Mouse (Mus musculus) lung, postnatal 36 days (tissue): Measurements from ENCODE around the gene Ctxn1.

ENCODE experiments used
- DNase-seq: peaks from one replicate; pipeline ENCODE4 v3.0.0; 2022; ENCODE audit warnings: mixed read lengths

The Ctxn1 gene

GRCm38 (mm10) chr8:4212809-4213209 lies 46.3 kb downstream of the Ctxn1 start:
- DNase-seq = peak; percentile 35

DNA sequence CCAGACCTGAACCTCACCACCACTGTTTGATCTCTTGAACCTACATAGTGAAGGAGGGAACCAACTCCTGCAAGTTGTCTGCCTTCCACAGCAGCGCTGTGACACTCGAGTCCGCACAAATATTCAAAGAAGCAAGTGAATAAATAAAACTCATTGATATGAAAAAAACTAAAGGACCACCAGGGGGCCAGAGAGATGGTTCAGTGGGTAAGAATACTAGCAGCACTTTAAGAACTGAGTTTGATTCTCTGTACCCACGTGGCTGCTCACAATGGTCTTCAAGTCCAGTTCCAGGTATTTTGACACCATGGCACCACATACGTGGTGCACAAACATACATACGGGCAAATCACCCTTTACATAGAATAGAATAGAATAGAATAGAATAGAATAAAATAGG lies 48.0 kb downstream of the Ctxn1 start:
- DNase-seq = no peak
